Mouse (Mus musculus) stomach, embryonic 15.5 days (tissue): ENCODE data around the gene St3gal6. TPM values are rescaled to one million over a fixed set of nuclear protein-coding genes. Genes with fewer than 3 reads are reported as not detected.

ENCODE experiments used
- ATAC-seq: fragments of 200-750 bp; cut with Nextera tagmentation; 2 replicates; pipeline ENCODE4 v1.8.0; 2017; ENCODE audit warnings: low read depth, moderate number of reproducible peaks, moderate TSS enrichment; ENCODE audit not compliant: insufficient read depth, low FRiP score
- H3K27ac ChIP-seq: fragments of 300-500 bp; sonication (generic); 2 replicates; pipeline ENCODE4 v1.5.1; 2015; ENCODE audit warnings: mild to moderate bottlenecking, inconsistent platforms
- H3K27me3 ChIP-seq: fragments of 300-500 bp; sonication (generic); replicated peaks from 2 replicates; pipeline ENCODE4 v1.6.1; 2015; ENCODE audit warnings: inconsistent platforms
- H3K36me3 ChIP-seq: fragments of 300-500 bp; sonication (generic); 2 replicates; pipeline ENCODE4 v1.6.1; 2015; ENCODE audit warnings: inconsistent platforms
- H3K4me1 ChIP-seq: fragments of 300-500 bp; sonication (generic); 2 replicates; pipeline ENCODE4 v1.6.1; 2015; ENCODE audit warnings: inconsistent platforms
- H3K4me2 ChIP-seq: fragments of 300-500 bp; sonication (generic); 2 replicates; pipeline ENCODE4 v1.6.1; 2015; ENCODE audit warnings: mild to moderate bottlenecking, inconsistent platforms
- H3K4me3 ChIP-seq: fragments of 300-500 bp; sonication (generic); replicated peaks from 2 replicates; pipeline ENCODE4 v1.5.1; 2015; ENCODE audit warnings: inconsistent platforms
- H3K9ac ChIP-seq: fragments of 300-500 bp; sonication (generic); 2 replicates; pipeline ENCODE4 v1.6.1; 2015; ENCODE audit warnings: inconsistent platforms
- H3K9me3 ChIP-seq: fragments of 300-500 bp; sonication (generic); 2 replicates; pipeline ENCODE4 v1.6.1; 2016; ENCODE audit warnings: inconsistent platforms
- WGBS: fragments of 180-500 bp; shearing (Covaris S2); methylation state at CpG from one replicate; pipeline ENCODE4 v1.1.7; 2015; 5-methylcytosine and 5-hydroxymethylcytosine counted together
- polyA plus RNA-seq: library from polyadenylated mRNA; unstranded; fragments of >200 nt; fragmentation: Nextera tagmentation; extraction: Ambion mirVana; gene quantifications from 2 replicates; pipeline ENCODE4 v1.2.1, GENCODE M21; 2015

St3gal6 gene
- polyA plus RNA-seq, 1 experiment from 2014 or later, result 14.6 TPM

- Histone ChIP-seq H3K9ac (no peak overlapping the region), H3K27me3 (no peaks in the 10 kb centered on the region), H3K4me2 (no peak overlapping the region), H3K4me3 (no peak overlapping the region), H3K36me3 (no peaks in the 10 kb centered on the region), H3K4me1 (no peaks in the 10 kb centered on the region; the same call in 1 of the 2 replicates), H3K27ac (no peak overlapping the region; the same call in 1 of the 2 replicates), H3K9me3 (no peaks in the 10 kb centered on the region)
- ATAC-seq, result no peak; the same call in 1 of the 2 replicates
- WGBS, result 82% methylated on average over 11 of the region's 11 CpGs
These were observed 4.4 kb downstream of the St3gal6 start for GRCm38 (mm10) chr16:58519650-58520073.

- H3K27ac ChIP-seq, result no peak overlapping the region
- no peaks in the 10 kb centered on the region for H3K27me3 ChIP-seq
- H3K9ac ChIP-seq, result no peak overlapping the region
- no peaks in the 10 kb centered on the region for H3K36me3 ChIP-seq
- no peak for ATAC-seq
- H3K4me2 ChIP-seq, result no peak overlapping the region
- H3K4me1 ChIP-seq, result peaks cover 7% of the 10 kb centered on the region; the same call in 1 of the 2 replicates
- WGBS, result 86% methylated on average over 7 of the region's 7 CpGs
- H3K9me3 ChIP-seq, result no peaks in the 10 kb centered on the region
- no peak overlapping the region for H3K4me3 ChIP-seq
These were observed 6.9 kb downstream of the St3gal6 start for GRCm38 (mm10) chr16:58516960-58517798.

GRCm38 (mm10) chr16:58516161-58516560, 7.9 kb downstream of the St3gal6 start:
- Histone ChIP-seq H3K27me3 (no peaks in the 10 kb centered on the region), H3K9me3 (no peaks in the 10 kb centered on the region), H3K4me2 (no peak overlapping the region), H3K36me3 (no peaks in the 10 kb centered on the region), H3K9ac (no peak overlapping the region), H3K27ac (no peak overlapping the region), H3K4me1 (peaks cover 8% of the 10 kb centered on the region; the same call in 1 of the 2 replicates), H3K4me3 (no peak overlapping the region)
- WGBS, result 86% methylated on average over 2 of the region's 2 CpGs
- ATAC-seq, result no peak

GRCm38 (mm10) chr16:58514565-58514964, 9.5 kb downstream of the St3gal6 start:
- Histone ChIP-seq H3K4me2 (no peak overlapping the region), H3K9me3 (no peaks in the 10 kb centered on the region), H3K4me3 (no peak overlapping the region), H3K27ac (no peak overlapping the region), H3K36me3 (no peaks in the 10 kb centered on the region), H3K27me3 (no peaks in the 10 kb centered on the region), H3K9ac (no peak overlapping the region), H3K4me1 (peaks cover 8% of the 10 kb centered on the region; the same call in 1 of the 2 replicates)
- peak; percentile 77 for ATAC-seq
- 71% methylated on average over 9 of the region's 9 CpGs for WGBS

- H3K4me1 ChIP-seq, result peaks cover 8% of the 10 kb centered on the region; the same call in 1 of the 2 replicates
- H3K4me3 ChIP-seq, result no peak overlapping the region
- H3K9ac ChIP-seq, result no peak overlapping the region
- H3K4me2 ChIP-seq, result no peak overlapping the region
- no peaks in the 10 kb centered on the region for H3K36me3 ChIP-seq
- H3K27me3 ChIP-seq, result no peaks in the 10 kb centered on the region
- no peaks in the 10 kb centered on the region for H3K9me3 ChIP-seq
- 44% methylated on average over 6 of the region's 6 CpGs for WGBS
- no peak for ATAC-seq
- no peak overlapping the region for H3K27ac ChIP-seq
These were observed 10.3 kb downstream of the St3gal6 start for GRCm38 (mm10) chr16:58513755-58514154.

GRCm38 (mm10) chr16:58512887-58513286, 11.2 kb downstream of the St3gal6 start:
- no peak overlapping the region for H3K4me2 ChIP-seq
- H3K9me3 ChIP-seq, result no peaks in the 10 kb centered on the region
- WGBS, result 53% methylated on average over 3 of the region's 3 CpGs
- no peaks in the 10 kb centered on the region for H3K36me3 ChIP-seq
- H3K27me3 ChIP-seq, result no peaks in the 10 kb centered on the region
- H3K4me3 ChIP-seq, result no peak overlapping the region
- no peak for ATAC-seq
- H3K4me1 ChIP-seq, result peaks cover 8% of the 10 kb centered on the region; the same call in 1 of the 2 replicates
- no peak overlapping the region; the same call in 1 of the 2 replicates for H3K27ac ChIP-seq
- no peak overlapping the region for H3K9ac ChIP-seq

- H3K4me2 ChIP-seq, result no peak overlapping the region
These were observed 11.8 kb downstream of the St3gal6 start for GRCm38 (mm10) chr16:58512181-58512761.

GRCm38 (mm10) chr16:58504945-58505344, 19.1 kb downstream of the St3gal6 start:
- no peak for ATAC-seq
- H3K4me1 ChIP-seq, result peaks cover 10% of the 10 kb centered on the region; the same call in 1 of the 2 replicates
- no peak overlapping the region for H3K27ac ChIP-seq
- H3K4me3 ChIP-seq, result no peak overlapping the region
- H3K4me2 ChIP-seq, result no peak overlapping the region
- H3K9me3 ChIP-seq, result no peaks in the 10 kb centered on the region
- no peak overlapping the region for H3K9ac ChIP-seq
- H3K27me3 ChIP-seq, result no peaks in the 10 kb centered on the region
- H3K36me3 ChIP-seq, result no peaks in the 10 kb centered on the region

More at GRCm38 (mm10) chr16:58512181-58512761, 11.8 kb downstream of the St3gal6 start:
- Histone ChIP-seq H3K27ac (no peak overlapping the region; the same call in 1 of the 2 replicates), H3K9ac (no peak overlapping the region), H3K36me3 (no peaks in the 10 kb centered on the region), H3K9me3 (no peaks in the 10 kb centered on the region), H3K4me1 (peaks cover 8% of the 10 kb centered on the region; the same call in 1 of the 2 replicates), H3K27me3 (no peaks in the 10 kb centered on the region), H3K4me3 (no peak overlapping the region)
- WGBS, result 21% methylated on average over 9 of the region's 9 CpGs
- ATAC-seq, result peak; percentile 25; the same call in 1 of the 2 replicates

GRCm38 (mm10) chr16:58502566-58502965, 21.5 kb downstream of the St3gal6 start:
- H3K27ac ChIP-seq, result no peak overlapping the region
- H3K4me1 ChIP-seq, result peaks cover 16% of the 10 kb centered on the region; the same call in 1 of the 2 replicates
- no peaks in the 10 kb centered on the region for H3K36me3 ChIP-seq
- no peak for ATAC-seq
- WGBS, result 44% methylated on average over 6 of the region's 6 CpGs
- H3K4me3 ChIP-seq, result no peak overlapping the region
- no peak overlapping the region for H3K4me2 ChIP-seq
- no peaks in the 10 kb centered on the region for H3K9me3 ChIP-seq
- H3K9ac ChIP-seq, result no peak overlapping the region
- H3K27me3 ChIP-seq, result no peaks in the 10 kb centered on the region

GRCm38 (mm10) chr16:58501760-58502301, 22.2 kb downstream of the St3gal6 start:
- H3K27ac ChIP-seq, result peak overlapping the region; percentile 57; the same call in 1 of the 2 replicates
- H3K27me3 ChIP-seq, result no peaks in the 10 kb centered on the region
- peaks cover 16% of the 10 kb centered on the region; the same call in 1 of the 2 replicates for H3K4me1 ChIP-seq
- no peak overlapping the region for H3K4me2 ChIP-seq
- H3K9ac ChIP-seq, result no peak overlapping the region
- no peak overlapping the region for H3K4me3 ChIP-seq
- 33% methylated on average over 6 of the region's 6 CpGs for WGBS
- H3K9me3 ChIP-seq, result no peaks in the 10 kb centered on the region
- H3K36me3 ChIP-seq, result no peaks in the 10 kb centered on the region
- no peak for ATAC-seq

- H3K36me3 ChIP-seq, result no peaks in the 10 kb centered on the region
- no peak overlapping the region for H3K4me3 ChIP-seq
- H3K9ac ChIP-seq, result no peak overlapping the region
- H3K27me3 ChIP-seq, result no peaks in the 10 kb centered on the region
- 76% methylated on average over 5 of the region's 5 CpGs for WGBS
- H3K4me2 ChIP-seq, result no peak overlapping the region
- no peak for ATAC-seq
- H3K27ac ChIP-seq, result no peak overlapping the region; the same call in 1 of the 2 replicates
- peaks cover 16% of the 10 kb centered on the region; the same call in 1 of the 2 replicates for H3K4me1 ChIP-seq
- H3K9me3 ChIP-seq, result no peaks in the 10 kb centered on the region
These were observed 24.4 kb downstream of the St3gal6 start for GRCm38 (mm10) chr16:58499650-58500049.
